Mouse (Mus musculus): ENCODE data around the gene Sncg. TPM values are rescaled to one million over a fixed set of nuclear protein-coding genes. Genes with fewer than 3 reads are reported as not detected.

Sncg gene
- polyA plus RNA-seq (2014; fragmentation: Illumina TruSeq; extraction: RNeasy Lipid Tissue Mini Kit (QIAGEN cat#74804)): not detected

GRCm38 (mm10) chr14:34374577-34374976 is at the start of gene Sncg:
Gene Sncg, minus strand, starts transcription at chr14:34374789.

GRCm38 (mm10) chr14:34375415-34375904 is 871 bp upstream of the Sncg start, which contains the start of gene Mmrn2:
Gene Mmrn2, plus strand, starts transcription at chr14:34375465.

GRCm38 (mm10) chr14:34355301-34355700 is 19.3 kb downstream of the Sncg start, which contains the start of gene Fam25c:
Gene Fam25c, minus strand, starts transcription at chr14:34355433.

Other genes starting within 250 kb of the Sncg start
- gene Npy4r, start 222.3 kb downstream of the Sncg start, polyA plus RNA-seq (2014; fragmentation: Illumina TruSeq; extraction: RNeasy Lipid Tissue Mini Kit (QIAGEN cat#74804)): not detected
- 0.48 TPM for gene Gprin2, start 173.1 kb downstream of the Sncg start, polyA plus RNA-seq (2014; fragmentation: Illumina TruSeq; extraction: RNeasy Lipid Tissue Mini Kit (QIAGEN cat#74804))
- gene Syt15, start 155.2 kb downstream of the Sncg start, polyA plus RNA-seq (2014; fragmentation: Illumina TruSeq; extraction: RNeasy Lipid Tissue Mini Kit (QIAGEN cat#74804)): 1.9 TPM
- 24.2 TPM for gene Shld2, start 64.3 kb downstream of the Sncg start, polyA plus RNA-seq (2014; fragmentation: Illumina TruSeq; extraction: RNeasy Lipid Tissue Mini Kit (QIAGEN cat#74804))
- gene Glud1, start 64.1 kb downstream of the Sncg start, polyA plus RNA-seq (2014; fragmentation: Illumina TruSeq; extraction: RNeasy Lipid Tissue Mini Kit (QIAGEN cat#74804)): 207 TPM
- gene Fam25c, start 19.4 kb downstream of the Sncg start, polyA plus RNA-seq (2014; fragmentation: Illumina TruSeq; extraction: RNeasy Lipid Tissue Mini Kit (QIAGEN cat#74804)): not detected
- gene Mmrn2, start 676 bp upstream of the Sncg start, polyA plus RNA-seq (2014; fragmentation: Illumina TruSeq; extraction: RNeasy Lipid Tissue Mini Kit (QIAGEN cat#74804)): 10.0 TPM
- 300 TPM for gene Bmpr1a, start 128.6 kb upstream of the Sncg start, polyA plus RNA-seq (2014; fragmentation: Illumina TruSeq; extraction: RNeasy Lipid Tissue Mini Kit (QIAGEN cat#74804))
- not detected for gene 9230112D13Rik, start 148.0 kb upstream of the Sncg start, polyA plus RNA-seq (2014; fragmentation: Illumina TruSeq; extraction: RNeasy Lipid Tissue Mini Kit (QIAGEN cat#74804))
- gene Ldb3, start 213.9 kb upstream of the Sncg start, polyA plus RNA-seq (2014; fragmentation: Illumina TruSeq; extraction: RNeasy Lipid Tissue Mini Kit (QIAGEN cat#74804)): 4.1 TPM
- not detected for gene Opn4, start 225.4 kb upstream of the Sncg start, polyA plus RNA-seq (2014; fragmentation: Illumina TruSeq; extraction: RNeasy Lipid Tissue Mini Kit (QIAGEN cat#74804))